Mouse (Mus musculus) macrophage (primary cell): ENCODE data around the gene Lhx6. TPM values are rescaled to one million over a fixed set of nuclear protein-coding genes. Genes with fewer than 3 reads are reported as not detected.
"Not testable (repeated sequence)": the region's sequence is repeated elsewhere in the genome, so short reads cannot be mapped to it uniquely, and the experiment has no call there.

ENCODE experiments used
- H3K27ac ChIP-seq: fragments of 350-480 bp; formaldehyde crosslinking; 2 replicates; pipeline ENCODE4 v1.9.0; 2021
- H3K36me3 ChIP-seq: fragments of 350-480 bp; formaldehyde crosslinking; 2 replicates; pipeline ENCODE4 v1.9.0; 2021; ENCODE audit errors: inconsistent target
- H3K4me3 ChIP-seq: fragments of 350-480 bp; formaldehyde crosslinking; 2 replicates; pipeline ENCODE4 v1.9.0; 2021; ENCODE audit errors: inconsistent target
- H3K79me2 ChIP-seq: fragments of 350-480 bp; formaldehyde crosslinking; 2 replicates; pipeline ENCODE4 v1.9.0; 2021; ENCODE audit errors: inconsistent target
- WGBS: methylation state at CpG from one replicate; pipeline ENCODE4 v1.1.7; 2026; ENCODE audit warnings: inconsistent platforms; ENCODE audit not compliant: missing documents; 5-methylcytosine and 5-hydroxymethylcytosine counted together
- polyA plus RNA-seq: library from polyadenylated mRNA; stranded (reverse); fragments of 250-400 nt; gene quantifications from 3 replicates; pipeline ENCODE4 v1.2.4, GENCODE M21; 2018; ENCODE audit warnings: inconsistent platforms
- total RNA-seq, 78 experiments: library from RNA; depleted of rRNA; stranded (reverse); fragments of 250-400 nt; gene quantifications; 1 replicate in 9 of 78; 2 replicates in 24 of 78; 3 replicates in 43 of 78; 4 replicates in 2 of 78; pipeline ENCODE4 v1.2.4; 2018; ENCODE audit warnings: inconsistent platforms in 56 of 78

The Lhx6 gene
- under 1 TPM in 2 of 26 experiments, not detected in 24; 0.33 to 0.42 TPM for total RNA-seq (2018; cell fraction: chromatin; rRNA removed)
- total RNA-seq (2018; cell fraction: cytosol; rRNA removed): under 1 TPM in 1 of 26 experiments, not detected in 25; 0.10 TPM
- total RNA-seq (2018; cell fraction: nucleus; rRNA removed): under 1 TPM in 1 of 26 experiments, not detected in 25; 0.92 TPM
- polyA plus RNA-seq: not detected in 3 replicates

DNA sequence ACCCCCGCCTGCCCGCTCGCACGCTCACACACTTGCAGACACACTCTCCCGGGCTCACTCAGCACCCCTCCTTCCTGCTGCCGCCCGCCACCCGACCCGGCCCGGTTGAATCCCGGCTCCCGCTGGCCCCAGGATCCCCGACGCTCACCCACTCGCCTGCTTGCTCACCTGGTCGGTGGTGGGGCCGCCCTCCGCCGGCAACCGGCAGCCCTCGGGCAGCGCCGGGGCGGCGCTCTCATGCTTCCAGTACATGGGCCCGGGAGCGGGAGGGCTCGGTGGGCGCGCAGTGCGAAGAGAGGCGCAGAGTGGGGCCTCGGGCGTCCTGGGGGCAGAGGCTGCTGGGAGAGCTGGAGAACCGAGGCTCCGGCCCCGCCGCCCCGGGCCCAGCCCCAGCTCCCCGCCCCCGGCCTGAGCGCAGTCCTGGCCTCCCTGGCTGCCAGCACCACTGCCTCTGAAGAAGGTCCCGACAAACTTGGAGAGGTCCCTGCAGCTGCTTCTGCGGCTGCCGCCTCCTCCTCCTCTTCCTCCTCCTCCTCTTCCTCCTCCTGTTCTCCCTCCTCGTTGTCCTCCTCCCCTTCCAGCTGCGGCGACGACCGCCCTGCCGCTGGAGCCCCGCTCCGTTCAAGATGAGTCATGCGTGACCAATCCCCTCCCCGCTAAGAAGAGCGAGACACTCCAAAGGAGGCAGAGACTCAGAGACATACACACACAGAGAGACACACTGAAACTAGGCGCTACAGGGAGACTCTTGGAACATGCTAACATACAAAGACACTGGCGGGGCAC, at the start of gene Lhx6:
Gene Lhx6, minus strand, starts transcription at position 453 of the 786 bp plus-strand sequence.
- Histone ChIP-seq H3K36me3 (no peaks in the 10 kb centered on the region), H3K4me3 (no peak within 1 kb of the TSS), H3K27ac (no peak within 1 kb of the TSS), H3K79me2 (no peaks in the 10 kb centered on the region)
- 1% methylated on average over 49 of the region's 58 CpGs for WGBS

DNA sequence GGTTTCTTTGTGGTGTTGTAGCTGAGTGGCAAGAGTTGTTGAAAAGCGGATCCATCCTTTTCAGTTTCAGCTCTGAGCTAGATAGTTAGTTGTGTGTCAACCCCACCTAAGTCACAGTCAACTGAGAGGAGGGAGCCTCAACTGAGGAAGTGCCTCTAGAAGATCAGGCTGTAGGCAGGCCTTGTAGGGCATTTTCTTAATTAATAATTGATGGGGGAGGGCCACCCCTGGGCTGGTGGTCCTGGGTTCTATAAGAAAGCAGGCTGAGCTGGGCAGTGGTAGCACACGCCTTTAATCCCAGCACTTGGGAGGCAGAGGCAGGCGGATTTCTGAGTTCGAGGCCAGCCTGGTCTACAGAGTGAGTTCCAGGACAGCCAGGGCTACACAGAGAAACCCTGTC, 47.2 kb upstream of the Lhx6 start:
- 92% methylated on average over 3 of the region's 4 CpGs for WGBS
- H3K36me3 ChIP-seq: peaks cover 17% of the 10 kb centered on the region; the same call in 1 of the 2 replicates
- H3K79me2 ChIP-seq, H3K27ac ChIP-seq, H3K4me3 ChIP-seq: not testable (repeated sequence)

- H3K4me3 ChIP-seq: no peak overlapping the region
- 95% methylated on average over 7 of the region's 7 CpGs for WGBS
- no peaks in the 10 kb centered on the region for H3K79me2 ChIP-seq
- peaks cover 8% of the 10 kb centered on the region; the same call in 1 of the 2 replicates for H3K36me3 ChIP-seq
- no peak overlapping the region for H3K27ac ChIP-seq
These were observed 43.7 kb upstream of the Lhx6 start for GRCm38 (mm10) chr2:36148876-36149365.

DNA sequence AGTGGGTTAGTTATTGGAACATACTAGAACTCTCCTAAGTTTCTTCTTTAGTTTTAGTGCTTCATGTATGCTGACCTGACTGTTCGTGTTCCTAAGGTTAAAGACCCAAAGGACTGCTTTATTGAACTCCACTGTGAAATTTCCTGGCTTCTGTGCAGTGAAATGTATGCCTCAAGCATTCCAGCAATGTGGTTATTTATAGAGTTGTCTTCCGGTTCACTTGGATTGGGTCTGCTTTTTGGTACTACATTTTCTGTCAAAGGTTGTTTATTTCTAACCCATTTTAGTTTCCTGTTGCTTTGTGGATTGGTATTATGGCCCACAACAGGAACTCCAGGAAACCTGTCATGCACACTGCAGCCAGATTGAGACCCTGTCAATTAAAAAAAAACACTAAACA, 33.9 kb upstream of the Lhx6 start:
- Histone ChIP-seq H3K79me2 (peaks cover 27% of the 10 kb centered on the region), H3K4me3 (no peak overlapping the region), H3K36me3 (peaks cover 16% of the 10 kb centered on the region), H3K27ac (no peak overlapping the region)
- 87% methylated on average over 2 of the region's 2 CpGs for WGBS

- H3K36me3 ChIP-seq: peaks cover 22% of the 10 kb centered on the region
- peaks cover 30% of the 10 kb centered on the region for H3K79me2 ChIP-seq
- peak within 1 kb of the TSS; percentile 85 for H3K4me3 ChIP-seq
- under 1% methylated on average over 50 of the region's 50 CpGs for WGBS
- H3K27ac ChIP-seq: peak within 1 kb of the TSS; percentile 76
These were observed 31.2 kb upstream of the Lhx6 start, which contains the start of the genes Mrrf and Rbm18 for GRCm38 (mm10) chr2:36136300-36136941. Mrrf (plus strand) TSS chr2:36136389. Rbm18 (minus strand) TSS chr2:36136773.

GRCm38 (mm10) chr2:36135887-36136286, 30.7 kb upstream of the Lhx6 start:
- WGBS: 3% methylated on average over 4 of the region's 4 CpGs
- H3K79me2 ChIP-seq: peaks cover 30% of the 10 kb centered on the region
- peak overlapping the region; percentile 85 for H3K4me3 ChIP-seq
- H3K27ac ChIP-seq: peak overlapping the region; percentile 76
- peaks cover 27% of the 10 kb centered on the region for H3K36me3 ChIP-seq

GRCm38 (mm10) chr2:36129051-36129450, 23.8 kb upstream of the Lhx6 start:
- H3K36me3 ChIP-seq: peaks cover 80% of the 10 kb centered on the region
- WGBS: 97% methylated on average over 3 of the region's 3 CpGs
- peaks cover 3% of the 10 kb centered on the region; the same call in 1 of the 2 replicates for H3K79me2 ChIP-seq

GRCm38 (mm10) chr2:36127973-36128372, 22.8 kb upstream of the Lhx6 start:
- Histone ChIP-seq H3K79me2 (no peaks in the 10 kb centered on the region; the same call in 1 of the 2 replicates), H3K27ac (no peak overlapping the region), H3K36me3 (peaks cover 78% of the 10 kb centered on the region), H3K4me3 (no peak overlapping the region)
- 88% methylated on average over 3 of the region's 4 CpGs for WGBS

More at GRCm38 (mm10) chr2:36129051-36129450, 23.8 kb upstream of the Lhx6 start:
- Histone ChIP-seq H3K27ac (no peak overlapping the region), H3K4me3 (no peak overlapping the region)

- 86% methylated on average over 9 of the region's 9 CpGs for WGBS
- no peak overlapping the region for H3K27ac ChIP-seq
- H3K36me3 ChIP-seq: peaks cover 82% of the 10 kb centered on the region
- no peaks in the 10 kb centered on the region for H3K79me2 ChIP-seq
- no peak overlapping the region for H3K4me3 ChIP-seq
These were observed 21.7 kb upstream of the Lhx6 start for GRCm38 (mm10) chr2:36126795-36127429.

DNA sequence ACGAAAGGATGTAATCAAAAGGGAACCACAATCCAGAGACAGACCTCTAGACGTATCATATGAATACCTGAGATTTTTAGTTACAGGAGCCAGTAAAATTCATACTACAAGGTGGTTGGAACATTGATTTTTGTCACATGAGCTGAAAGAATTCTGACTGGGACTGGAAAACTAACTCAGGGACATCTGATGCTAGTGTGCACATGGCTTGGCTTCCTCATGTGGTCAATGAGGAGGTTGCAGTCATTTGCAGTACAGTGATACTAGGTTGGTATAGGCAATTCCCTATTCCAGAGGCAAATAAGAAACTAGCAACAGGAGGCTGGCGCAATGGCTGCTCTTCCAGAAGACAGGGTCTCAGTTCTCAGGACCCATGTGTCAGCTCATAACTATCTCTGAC, 7.4 kb upstream of the Lhx6 start:
- no peak overlapping the region for H3K4me3 ChIP-seq
- 46% methylated on average over 3 of the region's 3 CpGs for WGBS
- peaks cover 14% of the 10 kb centered on the region for H3K36me3 ChIP-seq
- no peak overlapping the region for H3K27ac ChIP-seq
- no peaks in the 10 kb centered on the region for H3K79me2 ChIP-seq

- Histone ChIP-seq H3K4me3 (no peak overlapping the region), H3K79me2 (no peaks in the 10 kb centered on the region), H3K27ac (no peak overlapping the region), H3K36me3 (no peaks in the 10 kb centered on the region)
- WGBS: 10% methylated on average over 6 of the region's 7 CpGs
These were observed 3.4 kb upstream of the Lhx6 start for GRCm38 (mm10) chr2:36108615-36109014.

GRCm38 (mm10) chr2:36104436-36104955, 712 bp downstream of the Lhx6 start:
- Histone ChIP-seq H3K4me3 (no peak overlapping the region), H3K27ac (no peak overlapping the region), H3K36me3 (no peaks in the 10 kb centered on the region), H3K79me2 (no peaks in the 10 kb centered on the region)
- WGBS: 1% methylated on average over 32 of the region's 32 CpGs

DNA sequence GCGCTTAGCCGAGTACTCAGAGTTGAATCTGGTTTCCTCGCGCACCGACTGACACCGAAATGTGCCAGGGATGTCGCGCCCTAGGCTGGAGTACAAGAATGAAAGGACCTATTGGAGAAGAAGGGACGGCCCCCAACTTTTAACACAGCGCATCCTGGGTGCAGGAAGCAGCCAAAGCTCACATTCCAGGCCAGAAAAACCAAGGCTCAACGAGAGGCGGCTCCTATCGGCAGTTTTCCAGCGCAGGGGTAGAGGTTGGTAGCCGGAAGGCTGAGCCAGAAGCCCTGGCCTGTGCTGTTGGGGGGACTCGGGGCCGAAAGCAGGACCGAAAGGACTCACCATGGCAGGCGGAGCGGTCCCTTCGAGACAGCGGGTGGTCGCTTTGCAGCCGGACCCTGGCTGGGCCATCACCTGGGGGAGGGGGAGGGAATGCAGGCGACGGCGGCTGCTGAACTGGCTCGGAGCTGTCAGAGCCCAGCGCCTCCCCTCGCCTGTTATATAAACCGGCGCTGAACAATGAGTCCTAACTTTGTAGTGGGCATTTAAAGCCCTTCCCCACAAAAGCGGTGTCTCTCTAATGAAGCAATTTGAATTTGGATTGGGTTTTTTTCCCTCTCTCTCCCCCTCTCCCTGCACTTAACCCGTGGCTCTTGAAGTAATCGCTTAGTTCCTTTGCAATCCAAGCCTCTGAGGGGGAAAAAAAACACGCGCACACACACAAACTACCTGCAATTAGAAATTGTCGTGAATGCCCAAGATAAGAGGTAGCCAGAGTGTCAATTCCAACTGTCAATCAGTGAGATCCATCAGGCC, 1.4 kb downstream of the Lhx6 start:
- whole genome bisulfite sequencing: 4% methylated on average over 37 of the region's 38 CpGs
- no peaks in the 10 kb centered on the region for H3K79me2 ChIP-seq
- no peaks in the 10 kb centered on the region for H3K36me3 ChIP-seq
- no peak overlapping the region for H3K4me3 ChIP-seq
- H3K27ac ChIP-seq: no peak overlapping the region
